Mouse (Mus musculus): Measurements from ENCODE around the gene Rnf113a2. TPM values are rescaled to one million over a fixed set of nuclear protein-coding genes. Genes with fewer than 3 reads are reported as not detected.

Rnf113a2 gene
- total and polyA plus RNA-seq, 2 experiments from 2014 or later = 16.5 to 20.4 TPM

GRCm38 (mm10) chr12:84388774-84389400, 28.1 kb upstream of the Rnf113a2 start:
- Histone ChIP-seq H3K4me3 (ENCODE audit: low read depth, low read length) (no peak overlapping the region), H3K4me2 (ENCODE audit: low read depth) (no peak overlapping the region), H3K9me3 (ENCODE audit: low read length) (no peaks in the 10 kb centered on the region), H3K4me1 (ENCODE audit: insufficient read depth) (no peaks in the 10 kb centered on the region), H3K27me3 (ENCODE audit: insufficient read depth, low read length) (no peaks in the 10 kb centered on the region), H3K36me3 (ENCODE audit: insufficient read depth) (no peaks in the 10 kb centered on the region; the same call in 1 of the 2 replicates), H3K27ac (ENCODE audit: low read depth, low read length) (no peak overlapping the region), H3K9ac (no peak overlapping the region)
- ATAC-seq = no peak
- no peak for DNase-seq
- TF ChIP-seq CTCF (IDR thresholded peaks at IDR 0.05; ENCODE audit: low read depth) = no peak
- 79% methylated on average over 14 of the region's 14 CpGs for WGBS

DNA sequence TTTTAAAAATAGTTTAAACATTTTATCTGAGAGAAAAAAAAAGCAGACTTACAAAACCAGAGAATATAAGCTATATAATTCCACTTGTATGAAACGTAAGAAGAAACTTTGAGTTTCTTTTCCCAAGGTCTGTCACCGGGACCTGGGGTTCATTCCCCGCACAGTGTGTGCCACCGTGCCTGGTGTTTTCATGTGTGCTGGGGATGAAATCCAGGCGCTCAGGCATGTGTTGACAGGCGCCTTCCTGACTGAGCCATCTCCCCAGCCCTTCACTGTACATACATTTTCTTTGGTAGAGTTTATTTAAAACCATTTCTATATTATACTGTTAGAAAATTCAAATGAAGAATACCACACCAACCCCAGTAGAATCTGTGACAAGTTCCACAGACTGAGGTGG, 26.7 kb upstream of the Rnf113a2 start:
- H3K27me3 ChIP-seq (ENCODE audit: insufficient read depth, low read length) = no peaks in the 10 kb centered on the region

DNA sequence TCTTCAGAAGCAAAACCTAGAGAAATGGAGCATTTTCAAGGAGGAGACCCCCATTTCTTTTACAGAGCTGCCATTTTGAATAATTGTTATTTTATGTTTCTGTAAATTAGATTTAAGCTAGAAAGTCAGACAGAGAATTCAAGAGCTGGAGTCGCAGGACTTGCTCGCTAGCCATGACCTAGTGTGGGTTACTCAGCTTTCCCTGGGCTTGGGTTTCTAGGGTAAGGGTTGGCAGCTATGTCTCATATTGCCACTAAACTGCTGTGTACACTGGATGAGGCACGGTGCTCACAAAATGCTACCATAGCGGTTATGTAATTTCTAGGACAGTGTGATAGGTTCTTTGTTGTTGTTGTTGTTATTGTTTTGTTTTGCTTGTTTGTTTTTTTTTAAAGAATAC, 24.3 kb upstream of the Rnf113a2 start:
- Histone ChIP-seq H3K36me3 (ENCODE audit: insufficient read depth) (no peaks in the 10 kb centered on the region; the same call in 1 of the 2 replicates), H3K27ac (ENCODE audit: low read depth, low read length) (no peak overlapping the region), H3K4me2 (ENCODE audit: low read depth) (no peak overlapping the region), H3K9ac (no peak overlapping the region), H3K27me3 (ENCODE audit: insufficient read depth, low read length) (no peaks in the 10 kb centered on the region), H3K4me3 (ENCODE audit: low read depth, low read length) (no peak overlapping the region), H3K4me1 (ENCODE audit: insufficient read depth) (no peaks in the 10 kb centered on the region), H3K9me3 (ENCODE audit: low read length) (no peaks in the 10 kb centered on the region)
- DNase-seq (no peak), ATAC-seq (no peak)
- 99% methylated on average over 4 of the region's 4 CpGs for WGBS
- TF ChIP-seq CTCF (IDR thresholded peaks at IDR 0.05; ENCODE audit: low read depth) = no peak

More for the DNA sequence above, 26.7 kb upstream of the Rnf113a2 start:
- H3K36me3 ChIP-seq (ENCODE audit: insufficient read depth) = no peaks in the 10 kb centered on the region; the same call in 1 of the 2 replicates
- ATAC-seq (no peak), DNase-seq (no peak)
- H3K9me3 ChIP-seq (ENCODE audit: low read length) = no peaks in the 10 kb centered on the region
- 93% methylated on average over 6 of the region's 6 CpGs for WGBS
- H3K4me3 ChIP-seq (ENCODE audit: low read depth, low read length) = no peak overlapping the region
- TF ChIP-seq CTCF (IDR thresholded peaks at IDR 0.05; ENCODE audit: low read depth) = no peak
- H3K4me1 ChIP-seq (ENCODE audit: insufficient read depth) = no peaks in the 10 kb centered on the region
- no peak overlapping the region for H3K9ac ChIP-seq
- no peak overlapping the region for H3K4me2 ChIP-seq (ENCODE audit: low read depth)
- H3K27ac ChIP-seq (ENCODE audit: low read depth, low read length) = no peak overlapping the region

DNA sequence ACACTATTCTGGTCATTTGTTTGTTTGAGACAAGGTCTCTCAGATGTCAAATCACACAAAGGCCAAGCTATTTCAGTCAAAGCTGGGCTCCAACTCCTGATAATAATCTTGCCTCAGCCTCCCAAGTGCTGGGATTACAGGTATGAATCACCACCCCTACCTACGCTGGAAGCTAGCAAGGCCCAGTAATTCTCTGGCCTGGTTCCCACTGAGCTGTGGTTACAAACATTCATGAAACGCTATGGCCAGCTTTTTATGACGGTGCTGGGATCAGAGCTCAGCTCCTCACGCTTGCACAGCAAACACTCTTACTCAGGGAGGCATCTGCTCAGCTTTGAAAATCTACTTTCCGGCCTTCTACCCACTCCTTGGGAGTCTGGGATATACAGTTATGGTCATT, 23.1 kb upstream of the Rnf113a2 start:
- no peak overlapping the region for H3K4me3 ChIP-seq (ENCODE audit: low read depth, low read length)
- no peaks in the 10 kb centered on the region for H3K27me3 ChIP-seq (ENCODE audit: insufficient read depth, low read length)
- no peak for ATAC-seq
- H3K9ac ChIP-seq = no peak overlapping the region
- DNase-seq = no peak
- no peak for TF ChIP-seq CTCF (IDR thresholded peaks at IDR 0.05; ENCODE audit: low read depth)
- no peak overlapping the region for H3K4me2 ChIP-seq (ENCODE audit: low read depth)
- WGBS = 88% methylated on average over 5 of the region's 5 CpGs
- no peak overlapping the region for H3K27ac ChIP-seq (ENCODE audit: low read depth, low read length)
- H3K4me1 ChIP-seq (ENCODE audit: insufficient read depth) = no peaks in the 10 kb centered on the region
- H3K9me3 ChIP-seq (ENCODE audit: low read length) = no peaks in the 10 kb centered on the region
- no peaks in the 10 kb centered on the region; the same call in 1 of the 2 replicates for H3K36me3 ChIP-seq (ENCODE audit: insufficient read depth)

GRCm38 (mm10) chr12:84396947-84397679, 19.9 kb upstream of the Rnf113a2 start:
- H3K36me3 ChIP-seq (ENCODE audit: insufficient read depth) = no peaks in the 10 kb centered on the region
- DNase-seq (no peak), ATAC-seq (no peak)
- H3K27ac ChIP-seq (ENCODE audit: low read depth, low read length) = no peak overlapping the region
- H3K4me3 ChIP-seq (ENCODE audit: low read depth, low read length) = no peak overlapping the region
- TF ChIP-seq CTCF (IDR thresholded peaks at IDR 0.05; ENCODE audit: low read depth) = no peak
- H3K4me1 ChIP-seq (ENCODE audit: insufficient read depth) = no peaks in the 10 kb centered on the region
- no peak overlapping the region for H3K9ac ChIP-seq
- 91% methylated on average over 14 of the region's 14 CpGs for WGBS
- no peak overlapping the region for H3K4me2 ChIP-seq (ENCODE audit: low read depth)
- no peaks in the 10 kb centered on the region for H3K9me3 ChIP-seq (ENCODE audit: low read length)
- H3K27me3 ChIP-seq (ENCODE audit: insufficient read depth, low read length) = no peaks in the 10 kb centered on the region

- Histone ChIP-seq H3K4me1 (ENCODE audit: insufficient read depth) (no peaks in the 10 kb centered on the region), H3K36me3 (ENCODE audit: insufficient read depth) (no peaks in the 10 kb centered on the region), H3K9me3 (ENCODE audit: low read length) (no peaks in the 10 kb centered on the region), H3K4me2 (ENCODE audit: low read depth) (no peak overlapping the region), H3K27ac (ENCODE audit: low read depth, low read length) (no peak overlapping the region), H3K9ac (no peak overlapping the region), H3K27me3 (ENCODE audit: insufficient read depth, low read length) (no peaks in the 10 kb centered on the region), H3K4me3 (ENCODE audit: low read depth, low read length) (no peak overlapping the region)
- no peak for TF ChIP-seq CTCF (IDR thresholded peaks at IDR 0.05; ENCODE audit: low read depth)
- ATAC-seq (no peak), DNase-seq (no peak)
These were observed 19.3 kb upstream of the Rnf113a2 start for GRCm38 (mm10) chr12:84397685-84398084.

- TF ChIP-seq CTCF (IDR thresholded peaks at IDR 0.05; ENCODE audit: low read depth) = no peak
- no peak overlapping the region for H3K4me3 ChIP-seq (ENCODE audit: low read depth, low read length)
- no peak overlapping the region for H3K9ac ChIP-seq
- H3K27me3 ChIP-seq (ENCODE audit: insufficient read depth, low read length) = no peaks in the 10 kb centered on the region
- H3K36me3 ChIP-seq (ENCODE audit: insufficient read depth) = no peaks in the 10 kb centered on the region
- no peaks in the 10 kb centered on the region for H3K9me3 ChIP-seq (ENCODE audit: low read length)
- no peaks in the 10 kb centered on the region for H3K4me1 ChIP-seq (ENCODE audit: insufficient read depth)
- 90% methylated on average over 5 of the region's 5 CpGs for WGBS
- no peak for DNase-seq
- H3K4me2 ChIP-seq (ENCODE audit: low read depth) = no peak overlapping the region
- no peak overlapping the region for H3K27ac ChIP-seq (ENCODE audit: low read depth, low read length)
- no peak for ATAC-seq
These were observed 18.4 kb upstream of the Rnf113a2 start for GRCm38 (mm10) chr12:84398629-84399028.
